9 mouse cellular contexts compared by ENCODE assay signal in genomic region chr14:24059747-24060146, GRCm38 (mm10). TPM values are rescaled to one million over a fixed set of nuclear protein-coding genes. Genes with fewer than 3 reads are reported as not detected.
DNase-seq lines count a peak whose midpoint lies in the region; ATAC-seq and TF ChIP-seq lines count a peak whose summit lies in the region.
"Had no signal": no experiment of that assay in that cellular context is flagged by ENCODE, and none has a peak within 500 bp of the region (broad histone marks: within the 10 kb centered on the region; RNA-seq: fewer than 3 reads in every experiment).

No protein-coding gene starts in this region.

- no peaks in the 10 kb centered on the region for H3K9me3 ChIP-seq in kidney, embryonic 15.5 days (replicated peaks)
- H3K9me3 ChIP-seq in ES-E14 (ENCODE audit: control insufficient read depth, insufficient read depth, low read depth, low read length): no peaks in the 10 kb centered on the region
- H3K9me3 ChIP-seq: liver, embryonic 13.5 days; stomach, embryonic 15.5 days had no signal

- H3K4me2 ChIP-seq in kidney, embryonic 15.5 days: no peak overlapping the region
- H3K4me2 ChIP-seq: liver, embryonic 13.5 days; stomach, embryonic 15.5 days had no signal

- H3K4me3 ChIP-seq in kidney, embryonic 15.5 days (replicated peaks): no peak overlapping the region
- no peak overlapping the region for H3K4me3 ChIP-seq in ES-E14 (ENCODE audit: insufficient read depth in 1 of 2, low read depth in 1 of 2, low read length in 2 of 2, poor library complexity in 1 of 2, severe bottlenecking in 1 of 2)
- H3K4me3 ChIP-seq: liver, embryonic 13.5 days; stomach, embryonic 15.5 days had no signal

- H3K9ac ChIP-seq in kidney, embryonic 15.5 days: no peak overlapping the region
- H3K9ac ChIP-seq in ES-E14 (ENCODE audit: insufficient read depth, low read depth, low read length, poor library complexity, severe bottlenecking): no peak overlapping the region
- H3K9ac ChIP-seq: liver, embryonic 13.5 days; stomach, embryonic 15.5 days had no signal

- ATAC-seq in kidney, embryonic 15.5 days (replicated peaks; ENCODE audit: low FRiP score): no peak

- H3K27ac ChIP-seq in kidney, embryonic 15.5 days: no peak overlapping the region
- no peak overlapping the region for H3K27ac ChIP-seq in ES-E14 (ENCODE audit: insufficient read depth, low read depth, low read length, poor library complexity, severe bottlenecking)
- H3K27ac ChIP-seq: liver, embryonic 13.5 days; stomach, embryonic 15.5 days had no signal

- no peaks in the 10 kb centered on the region for H3K36me3 ChIP-seq in kidney, embryonic 15.5 days
- no peaks in the 10 kb centered on the region for H3K36me3 ChIP-seq in ES-E14 (ENCODE audit: control insufficient read depth, insufficient read depth, low read length, poor library complexity, severe bottlenecking)
- H3K36me3 ChIP-seq: liver, embryonic 13.5 days; stomach, embryonic 15.5 days had no signal

- 42% methylated on average over 8 of the region's 8 CpGs for WGBS in kidney, embryonic 15.5 days

- peak; percentile 24 for DNase-seq in kidney, adult 9 months
- peak; percentile 40 for DNase-seq in ES-E14 (ENCODE audit: low read depth, low spot score)
- peak; percentile 63 for DNase-seq in adrenal gland, postnatal 25 days
- peak; percentile 23 for DNase-seq in fat pad, adult 2 months (ENCODE audit: extremely low read depth, low read depth, low spot score)
- DNase-seq in lung, adult 18-20 months: peak; percentile 31 to 50
- no peak for DNase-seq in spleen, postnatal 10 days (ENCODE audit: low spot score in 2 of 2)
- DNase-seq: liver, embryonic 13.5 days had no signal

- no peaks in the 10 kb centered on the region for H3K27me3 ChIP-seq in kidney, embryonic 15.5 days
- H3K27me3 ChIP-seq: stomach, embryonic 15.5 days had no signal

- in situ Hi-C loops in ES-E14 (cut with MboI; ENCODE audit: low sequenced_read_pairs in 2 of 2, unreplicated experiment in 2 of 2): loop anchor here (10.0 to 25.0 kb wide), 2 partner anchors 225 to 228 kb away; partner anchors contain the start of gene E330034G19Rik (in 1 of the 2)

- H3K4me1 ChIP-seq in kidney, embryonic 15.5 days: no peaks in the 10 kb centered on the region
- H3K4me1 ChIP-seq in ES-E14 (ENCODE audit: control insufficient read depth in 2 of 2, insufficient read depth in 2 of 2, low read length in 2 of 2, poor library complexity in 1 of 2): no peaks in the 10 kb centered on the region
- H3K4me1 ChIP-seq: liver, embryonic 13.5 days; stomach, embryonic 15.5 days had no signal

TF ChIP-seq in ES-E14, 5 proteins besides CTCF, POLR2A, EP300 and RAD21:
- TF ChIP-seq HCFC1 (IDR thresholded peaks at IDR 0.05; ENCODE audit: borderline replicate concordance, insufficient read depth, low read length) (no peak), ZC3H11A (IDR thresholded peaks at IDR 0.05; ENCODE audit: borderline replicate concordance, low read depth, low read length) (peak; percentile 85), MAFK (IDR thresholded peaks at IDR 0.05; ENCODE audit: insufficient read depth, low read depth, low read length) (no peak)

RNA-seq across cellular contexts. Expression of gene Kcnma1, which starts 45.5 kb away (rescaled TPM):
- 1.8 and 2.5 TPM in 2 replicates for polyA plus RNA-seq in kidney, embryonic 15.5 days (2015; fragmentation: Nextera tagmentation; extraction: Ambion mirVana)
- total RNA-seq in ES-E14 (2012; rRNA removed): 0.49 and 1.5 TPM in 2 replicates
- 60.0 and 64.0 TPM in 2 replicates for total RNA-seq in adrenal gland, postnatal 25 days (2021)

Comparison
In these comparisons a context has a peak if more than half of its experiments do, and no peak if none do; other contexts are left out.
1. DNase-seq: peak in kidney, adult 9 months (single experiment), ES-E14 (single experiment), adrenal gland, postnatal 25 days (single experiment), fat pad, adult 2 months (single experiment) and lung, adult 18-20 months (2 of 2); none in spleen, postnatal 10 days (0 of 2).
2. RNA of gene Kcnma1, which starts 45.5 kb away (total RNA-seq): 60.0 to 64.0 TPM in adrenal gland, postnatal 25 days; 0.49 to 1.5 TPM in ES-E14; every median in the first group is over 10 times any median in the second.